Mouse (Mus musculus): ENCODE measurements at regions not wholly inside any gene's neighbourhood (a gene's known extent, or its start where the extent isn't known, plus 50 kb on each side); places are given as distances from the start of the nearest gene placed in this dataset.

DNA sequence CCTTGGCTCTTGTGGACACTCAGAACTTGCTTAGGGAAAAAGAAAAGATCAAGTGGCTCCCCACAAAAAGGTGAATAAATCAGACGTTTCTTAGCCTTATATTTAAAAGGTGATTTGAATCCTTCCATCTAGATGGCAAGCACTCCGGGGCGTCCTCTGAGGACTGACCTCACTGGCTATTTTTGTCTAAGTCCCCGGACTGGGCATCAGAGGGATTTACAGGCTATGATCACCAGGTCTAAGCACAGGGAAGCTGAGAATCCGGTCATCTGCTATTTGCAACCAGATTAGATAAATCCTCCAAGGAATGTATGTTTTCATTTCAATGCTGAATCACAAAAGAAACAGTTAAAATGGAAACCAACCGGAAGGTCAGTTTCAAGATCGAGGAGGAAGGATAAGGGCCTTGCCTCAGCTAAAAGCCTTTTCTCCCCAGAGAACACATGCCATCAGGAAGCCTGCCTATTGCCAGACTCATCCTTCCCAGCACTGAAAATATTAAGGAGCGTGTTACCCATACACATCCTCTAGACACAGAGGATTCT is 342.1 kb downstream of the Lpin1 start:
- no peak for ATAC-seq

- no peak for ATAC-seq
Measured at GRCm38 (mm10) chr12:16261465-16261864, 349.3 kb downstream of the Lpin1 start.

DNA sequence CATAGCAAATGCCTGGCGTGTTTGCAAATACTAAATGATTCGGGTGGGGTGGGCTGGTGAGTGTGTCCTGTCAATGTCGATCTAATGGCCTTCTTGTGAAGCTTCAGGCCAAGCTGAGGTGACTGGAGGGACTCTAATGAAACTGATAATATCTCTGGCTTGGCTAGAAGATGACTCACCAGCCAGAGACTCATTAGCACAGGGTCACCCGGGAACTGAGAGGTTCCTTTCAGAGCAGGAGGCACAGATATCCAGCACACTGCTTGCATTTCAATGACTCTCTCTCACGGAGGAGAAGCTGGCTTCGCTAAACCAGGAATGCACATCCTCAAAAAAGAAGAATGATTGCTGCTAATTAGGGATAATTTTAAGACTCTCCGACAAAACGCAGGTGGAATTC is 349.8 kb downstream of the Lpin1 start:
- no peak for ATAC-seq

DNA sequence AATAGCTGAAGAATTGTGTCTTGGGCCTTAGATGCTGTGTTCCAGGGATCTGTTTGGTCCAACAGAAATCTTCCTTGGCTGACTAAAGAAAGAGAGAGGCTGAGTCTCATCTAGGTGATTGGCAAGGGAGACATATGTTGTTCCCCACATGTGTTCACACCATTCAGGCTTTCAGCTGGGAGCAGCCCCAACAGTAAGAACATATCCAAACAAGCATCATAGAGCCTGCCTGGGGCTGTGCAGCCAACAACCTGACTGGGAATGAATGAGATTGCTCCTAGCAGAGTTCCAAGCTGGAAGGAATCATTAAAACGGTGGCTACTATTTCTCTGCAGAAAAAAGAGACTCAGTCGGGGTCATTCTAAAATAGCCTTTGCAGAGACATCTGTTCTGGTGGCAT is 350.3 kb downstream of the Lpin1 start:
- no peak for ATAC-seq

DNA sequence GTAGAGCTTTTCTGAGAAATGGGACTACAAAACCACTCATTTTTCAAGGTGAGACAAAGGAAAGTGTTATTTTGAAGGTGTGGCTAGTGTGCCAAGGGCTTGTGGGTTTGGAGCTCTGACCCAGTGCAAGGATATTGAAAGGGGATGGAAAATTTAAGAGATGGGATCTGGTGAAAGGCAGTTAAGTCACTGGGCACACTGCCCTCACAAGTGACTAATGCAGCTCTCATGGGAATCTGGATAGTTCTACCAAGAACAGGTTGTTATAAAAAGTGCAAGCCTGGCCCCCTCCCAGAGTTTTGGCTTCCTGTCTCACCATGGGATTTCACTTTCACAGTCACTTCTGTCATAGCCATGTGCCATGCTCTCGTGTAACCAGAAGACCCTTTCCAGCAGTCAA is 360.1 kb downstream of the Lpin1 start:
- no peak for ATAC-seq

- no peak for ATAC-seq
Measured at GRCm38 (mm10) chr12:16250096-16250495, 360.7 kb downstream of the Lpin1 start.

DNA sequence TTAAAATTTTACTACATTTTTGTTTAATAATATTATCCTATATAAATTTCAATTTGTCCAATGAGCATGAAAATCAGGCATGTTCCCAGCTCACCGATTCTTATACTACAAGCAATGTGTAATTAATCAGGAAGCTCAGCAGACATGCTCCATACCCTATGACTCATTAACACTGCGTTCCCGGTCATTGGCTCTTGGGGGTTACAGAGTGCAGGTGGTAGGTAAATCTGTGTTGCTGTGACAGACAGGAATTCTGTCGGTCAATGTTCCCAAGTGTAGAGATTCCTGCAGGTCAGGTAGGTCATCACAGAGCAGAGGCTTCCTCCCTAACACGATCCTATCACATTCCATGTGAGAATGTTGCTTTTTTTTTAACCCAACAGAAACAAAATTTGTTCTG is 371.0 kb downstream of the Lpin1 start:
- ATAC-seq, result no peak

DNA sequence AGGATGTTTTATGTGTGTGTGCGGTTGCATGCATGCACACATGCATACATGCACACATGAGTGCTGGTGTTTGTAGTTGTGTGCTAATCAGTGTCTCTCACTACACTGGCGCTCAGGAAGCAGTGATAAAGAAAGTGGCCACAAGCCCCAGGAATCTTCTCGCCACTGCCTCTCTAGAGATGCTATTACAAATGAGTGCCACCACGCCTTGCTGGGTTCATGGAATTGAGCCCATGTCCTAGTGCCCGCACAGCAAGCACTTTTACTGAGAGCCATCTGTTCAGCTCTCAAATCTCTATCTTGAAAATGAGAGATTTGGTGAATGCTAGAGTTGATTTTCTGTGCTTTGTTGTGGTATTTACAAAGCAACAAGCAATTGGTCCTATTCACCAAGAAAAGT is 373.3 kb downstream of the Lpin1 start:
- no peak for ATAC-seq

- ATAC-seq, result no peak
Measured at GRCm38 (mm10) chr12:16233559-16233958, 377.2 kb downstream of the Lpin1 start.

GRCm38 (mm10) chr12:16232828-16233227 is 377.9 kb downstream of the Lpin1 start:
- ATAC-seq, result no peak

- ATAC-seq, result no peak
Measured at GRCm38 (mm10) chr12:16232051-16232450, 378.7 kb downstream of the Lpin1 start.

DNA sequence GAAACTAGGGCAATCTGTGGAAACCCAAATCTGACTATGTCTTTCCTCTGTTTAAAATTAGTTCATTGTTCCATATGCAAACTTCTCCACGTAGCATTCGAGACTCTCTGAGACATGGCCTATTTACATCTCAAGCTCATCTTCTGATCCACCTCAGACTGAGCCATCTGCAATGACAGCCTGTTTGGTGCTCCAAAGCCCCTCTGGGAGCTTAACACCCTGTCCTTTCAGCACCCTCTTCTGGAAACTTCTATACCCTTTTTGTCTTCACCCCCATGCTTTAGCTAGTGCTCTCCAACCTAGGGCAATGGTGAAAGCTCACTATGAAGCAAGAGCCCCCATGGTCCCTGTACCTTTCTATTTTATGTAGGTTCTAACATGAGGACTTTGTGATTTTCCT is 379.7 kb downstream of the Lpin1 start:
- ATAC-seq, result peak; percentile 28

- ATAC-seq, result no peak
Measured at GRCm38 (mm10) chr12:16225428-16225827, 385.3 kb downstream of the Lpin1 start.

DNA sequence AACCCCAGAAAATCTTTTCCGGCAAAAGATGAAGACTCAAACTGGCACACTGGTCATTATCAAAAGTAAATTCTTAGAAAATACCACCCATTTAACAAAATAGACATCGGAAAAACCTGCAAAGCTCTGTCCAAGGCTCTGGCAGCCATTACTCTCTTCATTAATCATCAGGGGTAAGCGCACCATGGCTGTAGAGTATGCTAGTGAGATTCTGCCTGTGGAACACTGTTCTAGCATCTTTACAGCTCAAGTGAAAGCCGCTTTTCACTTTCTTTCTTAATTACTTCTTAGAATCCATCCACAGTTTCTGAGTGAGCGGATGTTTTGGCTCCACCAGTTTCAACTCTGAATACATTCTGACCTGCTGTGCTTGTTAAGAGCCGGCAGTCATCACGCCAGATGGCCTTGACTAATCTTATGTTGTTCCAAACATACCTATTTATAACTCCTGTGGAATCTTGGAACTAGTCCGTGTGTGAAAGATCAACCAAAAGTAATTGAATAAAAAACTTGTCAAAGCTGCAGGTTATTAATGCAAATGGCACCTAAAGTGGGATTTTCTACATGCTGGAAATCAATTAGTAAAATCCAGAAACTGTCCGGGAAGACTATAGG is 387.8 kb downstream of the Lpin1 start:
- no peak for ATAC-seq

DNA sequence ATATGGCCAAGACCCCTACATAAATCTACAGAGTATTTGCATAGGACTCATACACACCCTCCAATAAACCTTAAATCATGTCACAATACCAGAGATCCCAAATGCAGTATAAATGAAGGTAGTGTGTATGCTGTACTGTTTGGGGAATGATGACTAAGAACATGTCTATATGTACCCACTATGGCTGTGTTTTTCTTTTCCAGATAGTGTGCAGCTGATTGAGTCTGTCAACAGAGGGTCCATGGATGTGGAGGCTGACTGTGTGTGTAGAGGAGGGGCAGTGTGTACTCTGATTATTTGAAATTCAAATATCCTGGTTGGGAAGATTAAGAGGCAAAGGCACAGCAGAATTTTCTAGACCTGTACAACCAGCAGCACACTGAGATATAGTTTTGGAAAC is 388.6 kb downstream of the Lpin1 start:
- ATAC-seq, result no peak

GRCm38 (mm10) chr12:16221142-16221541 is 389.6 kb downstream of the Lpin1 start:
- no peak for ATAC-seq

DNA sequence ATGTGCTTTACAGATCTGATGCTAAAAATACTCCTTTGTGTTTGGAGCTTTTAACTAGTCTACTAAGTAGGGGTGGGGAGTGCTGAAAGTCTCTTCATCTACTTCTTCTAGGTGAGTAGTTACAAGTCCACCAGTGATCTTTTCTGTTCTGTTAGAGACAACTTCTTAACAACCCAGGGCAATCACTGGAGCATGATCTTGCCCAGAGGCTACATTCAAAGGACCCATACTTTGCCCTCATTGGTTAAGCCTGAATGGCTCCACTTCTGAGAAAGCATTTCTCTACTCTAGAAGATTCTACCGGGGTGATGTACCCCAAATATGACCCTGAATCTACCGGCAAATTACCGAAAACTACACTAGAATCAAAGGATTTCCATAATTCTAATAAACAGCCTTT is 390.2 kb downstream of the Lpin1 start:
- ATAC-seq, result no peak

- no peak for ATAC-seq
Measured at GRCm38 (mm10) chr12:16218906-16219305, 391.9 kb downstream of the Lpin1 start.

GRCm38 (mm10) chr12:16210553-16210952 is 393.8 kb upstream of the Trib2 start:
- peak; percentile 54 for ATAC-seq

DNA sequence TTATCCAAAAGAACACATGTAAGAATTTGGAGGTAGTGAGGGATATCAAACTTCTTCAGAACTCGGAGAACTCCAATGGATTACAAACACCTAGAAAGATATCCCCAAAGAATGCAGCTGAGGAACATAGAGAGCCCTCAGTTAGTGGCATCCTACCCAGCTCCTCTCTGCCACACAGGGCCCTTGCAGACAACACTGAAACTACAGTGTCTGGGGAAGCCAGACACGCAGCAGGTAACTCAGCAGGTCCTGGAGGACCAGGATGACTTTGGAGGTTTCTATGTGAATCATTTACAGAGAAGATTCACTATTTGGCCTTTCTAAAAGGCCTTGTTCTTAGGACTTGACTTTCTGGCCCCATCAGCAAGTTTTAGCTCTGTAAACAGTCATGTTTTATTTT is 393.4 kb upstream of the Trib2 start:
- no peak for ATAC-seq

GRCm38 (mm10) chr12:16204941-16205340 is 388.2 kb upstream of the Trib2 start:
- ATAC-seq, result no peak

DNA sequence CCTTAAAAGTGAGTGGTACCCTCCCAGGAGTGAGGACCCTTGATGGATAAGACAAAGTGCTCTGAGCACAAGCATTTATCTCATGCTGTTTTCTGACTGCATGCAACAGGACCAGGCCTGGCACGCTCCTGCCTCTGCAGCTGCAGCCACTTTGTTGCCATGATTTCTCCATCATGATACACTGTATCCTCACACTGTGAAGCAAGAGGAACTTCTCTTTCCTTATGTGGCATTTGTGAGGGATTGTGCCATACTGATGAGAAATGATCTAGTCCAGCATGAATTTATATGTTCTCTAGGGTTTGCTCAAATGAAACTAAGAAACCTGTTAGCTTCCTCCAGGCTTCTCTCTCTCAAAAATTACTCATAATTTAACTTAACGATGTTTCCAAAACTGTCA is 380.2 kb upstream of the Trib2 start:
- no peak for ATAC-seq

DNA sequence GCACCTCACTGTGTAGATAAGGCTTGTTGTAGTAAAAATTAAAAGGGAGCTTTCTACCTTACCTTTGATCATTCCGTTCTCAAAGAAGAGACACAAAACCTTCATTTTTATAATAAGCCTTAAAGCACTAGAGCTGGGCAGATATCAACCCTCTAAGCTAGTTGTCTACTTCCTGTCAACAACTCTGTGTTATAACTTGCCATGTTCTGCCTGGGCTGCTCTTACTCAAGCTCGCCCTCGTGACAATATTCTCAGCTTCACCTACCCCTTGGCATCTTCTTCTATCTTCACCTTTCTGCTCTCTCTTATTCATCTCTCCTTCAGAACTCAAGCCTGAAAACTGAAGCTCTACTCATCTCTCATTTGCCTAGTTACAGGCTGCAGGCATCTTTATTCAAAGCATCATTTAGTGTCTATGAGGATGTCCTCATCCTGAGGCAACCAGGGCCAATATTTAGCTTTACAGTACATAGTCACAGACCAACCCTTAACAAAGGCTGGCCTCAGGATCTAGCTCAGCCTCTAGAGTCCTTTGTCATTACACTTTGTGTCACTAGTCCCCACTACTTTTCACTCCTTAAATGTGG is 375.2 kb upstream of the Trib2 start:
- ATAC-seq, result peak; percentile 85

DNA sequence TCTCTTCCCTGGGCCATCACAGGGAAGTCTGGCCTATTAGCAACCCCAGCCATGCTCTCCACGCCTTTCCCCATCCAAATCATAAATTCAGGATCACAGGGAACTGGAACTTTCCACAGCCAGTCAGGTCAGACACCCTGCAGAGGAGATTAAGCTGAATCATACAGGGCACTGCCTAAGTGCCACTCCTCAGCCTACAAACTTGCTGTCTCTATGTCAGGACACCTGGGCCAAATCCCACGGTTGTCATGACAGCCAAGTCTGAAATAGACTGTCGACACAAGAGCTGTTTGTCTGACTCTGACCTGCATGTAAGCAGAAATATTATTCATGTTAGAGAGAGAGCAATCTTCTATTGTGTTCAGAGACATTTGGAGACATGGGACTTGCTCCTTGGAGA is 374.0 kb upstream of the Trib2 start:
- no peak for ATAC-seq

GRCm38 (mm10) chr12:16189441-16189840 is 372.7 kb upstream of the Trib2 start:
- ATAC-seq, result no peak
